Mouse (Mus musculus) erythroid progenitor cell, adult 5-6 weeks (primary cell): ENCODE measurements at regions not wholly inside any gene's neighbourhood (a gene's known extent, or its start where the extent isn't known, plus 50 kb on each side); places are given as distances from the start of the nearest gene placed in this dataset.

Experiments used
- ATAC-seq: replicated peaks from 2 replicates; pipeline ENCODE4 v1.8.0; 2016; ENCODE audit warnings: moderate number of reproducible peaks, mild to moderate bottlenecking, moderate TSS enrichment, inconsistent platforms; ENCODE audit not compliant: poor library complexity, low FRiP score, severe bottlenecking

GRCm38 (mm10) chr5:111543721-111544495 is 126.7 kb downstream of the Mn1 start:
- ATAC-seq = no peak

- no peak for ATAC-seq
Observed at GRCm38 (mm10) chr5:111553471-111554382, 136.6 kb downstream of the Mn1 start.

DNA sequence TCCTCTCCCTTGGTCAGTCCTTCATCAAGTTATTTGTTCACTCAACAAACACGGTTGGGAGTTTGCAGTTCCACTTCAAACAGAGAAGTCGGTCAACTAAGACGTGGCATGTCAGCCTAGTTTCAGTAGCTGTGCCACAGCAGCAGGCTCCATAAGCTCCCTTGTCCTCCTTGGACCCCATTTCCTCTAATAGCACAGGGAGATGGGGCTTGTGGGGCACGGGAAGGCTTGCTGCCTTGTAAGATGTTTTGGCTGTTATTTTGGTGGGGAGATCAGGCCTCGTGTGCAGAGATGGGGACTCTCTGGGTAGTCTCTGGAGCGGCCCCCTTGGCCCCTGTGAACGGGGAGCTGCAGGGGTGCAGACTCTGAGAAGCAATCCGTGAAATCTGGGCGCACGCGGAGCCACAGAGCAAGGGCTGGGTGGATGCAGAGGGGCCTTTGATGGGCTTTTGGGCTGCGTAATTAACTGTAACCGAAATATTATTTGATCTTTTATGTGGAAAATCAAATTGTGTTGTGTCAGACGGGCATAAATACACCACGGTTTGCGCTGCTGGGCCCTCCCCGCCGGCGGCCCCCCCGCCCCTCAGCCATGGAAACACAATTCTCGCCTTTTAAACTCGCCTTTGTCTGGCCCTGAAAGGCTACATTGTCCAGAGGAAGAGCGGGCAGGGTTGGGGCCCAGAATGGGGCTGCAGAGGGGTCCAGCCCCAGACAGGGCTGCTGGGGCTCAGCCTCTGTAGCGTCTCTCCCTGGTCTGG is 137.6 kb downstream of the Mn1 start:
- ATAC-seq = no peak

DNA sequence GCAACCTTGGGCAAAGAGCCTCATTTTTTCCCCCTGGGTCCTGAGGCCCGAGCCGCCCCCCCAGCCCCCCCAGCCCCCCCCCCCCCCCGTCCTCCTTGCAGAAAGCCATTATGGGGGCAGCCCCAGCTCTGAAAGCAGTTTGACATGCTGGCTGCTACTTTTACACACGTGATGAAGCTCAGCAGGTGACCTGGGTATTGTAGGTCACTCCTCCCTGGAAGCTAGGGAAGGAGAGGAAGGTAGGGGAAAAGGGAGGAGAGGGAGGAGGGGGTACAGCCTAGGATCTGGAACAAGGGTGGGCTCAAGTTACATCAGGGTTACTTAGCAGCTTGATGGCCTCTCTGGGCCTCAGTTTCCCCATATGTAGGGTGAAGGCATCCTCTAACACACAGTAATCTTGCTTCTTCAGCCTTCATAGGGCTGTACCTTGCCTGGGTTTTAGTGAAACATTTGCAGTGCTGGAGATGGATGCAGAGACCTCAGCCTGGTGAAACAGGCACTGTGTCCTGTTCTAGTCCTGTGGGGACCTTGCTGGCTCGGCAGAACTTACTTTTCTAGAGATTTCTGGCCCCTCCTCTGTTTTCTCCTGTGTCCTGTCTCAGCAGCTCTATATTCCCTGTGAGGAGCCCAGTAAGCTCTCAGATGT is 138.3 kb downstream of the Mn1 start:
- ATAC-seq = no peak

DNA sequence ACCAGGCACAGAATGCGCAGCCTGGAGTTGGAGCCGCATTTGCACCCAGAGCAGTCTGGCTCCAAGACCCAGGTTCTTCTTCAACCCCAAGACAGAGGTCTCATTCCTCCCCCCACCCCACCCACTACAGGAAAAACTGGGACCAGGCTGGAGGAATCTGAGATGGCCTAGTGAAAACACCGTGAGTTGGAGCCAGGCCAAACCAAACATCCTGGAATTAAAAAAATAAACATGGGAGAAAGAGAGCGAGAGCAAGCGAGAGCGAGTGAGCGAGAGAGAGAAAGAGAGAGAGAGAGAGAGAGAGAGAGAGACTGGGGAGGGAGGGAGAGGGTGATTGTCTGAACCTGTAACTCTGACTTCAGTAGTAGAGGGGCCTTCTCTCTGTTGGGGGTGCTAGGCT is 138.8 kb downstream of the Mn1 start:
- ATAC-seq = no peak

- ATAC-seq = no peak
Observed at GRCm38 (mm10) chr5:111560432-111560831, 143.3 kb downstream of the Mn1 start.

DNA sequence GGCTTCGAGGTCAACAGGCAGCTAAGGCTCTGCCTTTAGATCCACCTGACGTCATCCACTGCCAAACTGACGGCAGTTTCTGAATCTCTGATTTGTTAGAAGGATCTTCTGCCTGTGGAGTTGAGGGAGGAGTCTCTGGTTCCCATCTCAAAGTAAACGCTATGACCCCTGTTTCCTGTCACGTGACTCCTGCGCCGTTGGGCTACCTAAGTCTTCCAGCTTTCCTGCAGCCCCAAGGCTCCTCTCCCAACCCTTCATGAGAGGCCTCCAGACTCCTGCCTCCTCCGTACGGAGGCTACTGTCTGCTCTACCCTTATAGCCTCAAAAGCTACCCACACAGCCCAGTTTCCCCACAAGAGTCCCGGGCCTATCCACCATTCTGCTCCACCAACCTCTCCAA is 144.1 kb downstream of the Mn1 start:
- no peak for ATAC-seq

GRCm38 (mm10) chr5:111570826-111571225 is 153.7 kb downstream of the Mn1 start:
- ATAC-seq = no peak

DNA sequence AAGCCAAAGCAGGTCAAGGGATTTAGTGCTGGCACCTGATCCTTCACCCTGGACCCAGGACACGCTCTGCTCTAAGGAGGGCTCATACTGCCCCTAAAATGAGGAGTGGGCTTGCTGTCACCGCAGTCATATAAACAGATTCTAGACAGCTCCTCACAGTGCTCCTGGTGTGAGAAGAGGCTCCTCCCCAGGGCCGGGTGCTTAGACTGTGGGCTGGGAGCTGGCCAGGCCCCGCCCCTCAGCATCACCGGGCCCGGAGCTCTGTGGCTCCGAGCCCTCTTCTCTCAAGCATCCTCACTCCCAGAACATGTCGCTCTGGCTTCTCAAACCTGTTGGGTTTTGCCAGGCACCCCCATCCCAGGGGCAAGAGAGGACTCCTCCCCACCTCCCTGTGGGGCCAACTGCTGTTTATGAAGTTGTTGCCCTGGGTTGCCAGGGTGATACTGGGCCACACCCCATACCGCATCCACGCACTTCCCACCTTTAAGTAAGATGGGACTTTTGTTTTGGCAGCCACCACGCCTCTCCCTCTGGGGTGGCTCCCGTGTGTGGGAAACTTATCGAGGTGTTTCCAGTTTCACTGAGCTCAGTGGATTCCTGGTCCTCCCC is 156.2 kb downstream of the Mn1 start:
- no peak for ATAC-seq

GRCm38 (mm10) chr5:111574219-111574840 is 157.2 kb downstream of the Mn1 start:
- ATAC-seq = no peak

DNA sequence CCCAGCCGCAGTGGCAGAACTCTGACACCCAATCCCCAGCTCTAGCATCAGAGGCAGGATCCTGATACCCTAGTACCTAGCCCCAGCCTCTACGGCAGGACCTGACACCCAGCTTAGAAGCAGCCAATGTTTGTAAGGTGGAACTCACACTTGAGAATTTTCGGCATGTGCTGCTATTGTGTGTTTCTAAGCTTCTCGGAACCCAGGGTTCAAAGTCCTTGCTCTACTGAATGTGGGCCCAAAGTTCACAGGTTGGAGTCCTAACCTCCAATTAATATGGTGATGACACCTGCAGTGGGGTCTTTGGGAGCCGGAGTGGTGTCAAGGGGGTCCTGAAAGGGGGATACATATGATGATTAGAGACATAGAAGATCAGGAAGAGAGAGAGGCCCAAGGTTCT is 158.2 kb downstream of the Mn1 start:
- no peak for ATAC-seq

DNA sequence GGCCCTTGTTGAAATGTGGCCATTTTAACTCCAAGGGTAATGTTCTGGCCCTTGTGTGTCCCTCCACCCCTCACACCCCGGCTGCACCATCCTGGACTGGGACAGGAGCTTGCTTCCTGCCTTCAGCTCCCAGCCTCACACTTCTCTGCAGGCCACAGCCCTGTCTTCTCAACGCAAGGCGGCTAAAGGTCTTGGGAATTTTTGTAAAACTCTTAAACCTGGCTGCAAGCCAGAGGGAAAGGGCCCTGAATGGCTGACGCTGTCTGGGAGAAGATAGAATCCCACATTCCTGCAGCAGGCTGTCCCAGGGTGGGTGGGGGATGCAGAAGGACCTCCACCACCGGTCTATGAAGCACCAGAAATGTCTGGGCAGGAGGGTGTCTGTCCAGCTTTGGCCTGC is 156.3 kb upstream of the Gm26897 start:
- ATAC-seq = no peak

- no peak for ATAC-seq
Observed at GRCm38 (mm10) chr5:111578088-111578487, 155.6 kb upstream of the Gm26897 start.

DNA sequence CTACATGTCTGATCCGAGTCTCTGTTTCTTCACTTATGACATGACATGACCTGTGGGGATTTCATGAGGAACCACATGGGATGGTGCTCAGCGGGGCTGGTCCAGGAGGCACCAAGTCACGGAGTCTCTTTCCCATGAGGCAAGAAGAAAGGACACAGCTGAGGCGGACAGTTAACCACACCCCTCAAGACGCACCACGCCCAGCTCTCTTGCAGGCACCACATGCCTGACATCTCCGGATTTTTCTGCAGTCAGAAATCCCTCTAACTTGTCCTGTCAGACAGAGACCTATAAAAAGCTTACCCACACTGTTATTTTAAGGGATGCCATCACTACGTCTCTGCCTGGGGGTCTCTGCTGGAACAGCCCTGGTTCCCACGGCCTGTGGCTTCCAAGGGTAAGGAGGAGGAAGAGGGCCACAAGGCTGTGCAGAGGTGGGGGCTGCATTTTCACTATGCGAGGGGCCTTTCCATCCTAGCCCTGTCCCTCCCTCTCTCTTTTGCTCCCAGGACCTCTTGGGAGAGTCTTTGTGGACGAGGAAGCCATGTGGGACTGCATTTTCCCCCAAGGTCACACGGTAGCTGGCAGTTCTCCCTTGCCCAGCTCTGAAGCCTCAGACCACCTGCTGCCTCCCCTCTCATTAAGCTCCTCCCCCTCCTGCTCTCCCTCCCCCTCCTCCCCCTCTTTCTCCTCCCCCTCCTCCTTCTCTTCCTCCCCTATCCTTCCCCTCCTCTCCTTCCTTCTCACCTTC is 154.6 kb upstream of the Gm26897 start:
- no peak for ATAC-seq

GRCm38 (mm10) chr5:111580870-111581771 is 152.6 kb upstream of the Gm26897 start:
- no peak for ATAC-seq

DNA sequence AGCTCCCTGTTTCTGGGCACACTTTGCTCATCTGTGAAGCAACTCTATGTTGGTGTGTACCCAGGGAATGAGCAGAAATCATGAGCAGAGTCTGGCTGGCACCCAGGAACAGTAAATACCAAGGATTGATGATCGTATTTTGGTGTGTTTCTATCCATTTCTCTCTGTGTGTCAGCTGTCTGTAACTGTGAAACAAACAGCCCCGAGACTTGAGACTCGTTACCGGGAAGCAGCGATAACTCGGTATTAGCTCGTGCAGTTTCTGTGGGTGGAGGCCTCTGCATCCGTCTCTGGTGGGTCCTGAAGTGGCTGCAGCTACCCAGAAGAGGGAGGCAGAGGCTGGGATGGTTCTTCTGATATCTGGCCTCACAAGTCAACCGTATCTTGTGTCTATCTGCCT is 151.7 kb upstream of the Gm26897 start:
- no peak for ATAC-seq

- ATAC-seq = no peak
Observed at GRCm38 (mm10) chr5:111590619-111591081, 143.1 kb upstream of the Gm26897 start.
